Mouse (Mus musculus) layer of hippocampus, postnatal 25 days (tissue): ENCODE results near the gene Nsl1. TPM values are rescaled to one million over a fixed set of nuclear protein-coding genes. Genes with fewer than 3 reads are reported as not detected.
A peak's percentile ranks its signal among the peaks of the same experiment; 100 is the strongest.

Experiments
- DNase-seq, 2 experiments: peaks; one replicate each; pipeline ENCODE4 v3.0.0; 2022; ENCODE audit warnings: mixed read lengths in 2 of 2, low spot score in 1 of 2; ENCODE audit errors: extremely low spot score in 1 of 2
- total RNA-seq, 2 experiments: library from RNA; stranded (reverse); gene quantifications; 2 replicates each; pipeline ENCODE4 v1.2.3; 2021

The Nsl1 gene
- total RNA-seq, 2 experiments from 2014 or later: 0.80 to 0.91 TPM

GRCm38 (mm10) chr1:191087955-191088354 lies 25.1 kb downstream of the Nsl1 start:
- no peak for DNase-seq

GRCm38 (mm10) chr1:191089355-191089754 lies 26.5 kb downstream of the Nsl1 start:
- DNase-seq: no peak

DNA sequence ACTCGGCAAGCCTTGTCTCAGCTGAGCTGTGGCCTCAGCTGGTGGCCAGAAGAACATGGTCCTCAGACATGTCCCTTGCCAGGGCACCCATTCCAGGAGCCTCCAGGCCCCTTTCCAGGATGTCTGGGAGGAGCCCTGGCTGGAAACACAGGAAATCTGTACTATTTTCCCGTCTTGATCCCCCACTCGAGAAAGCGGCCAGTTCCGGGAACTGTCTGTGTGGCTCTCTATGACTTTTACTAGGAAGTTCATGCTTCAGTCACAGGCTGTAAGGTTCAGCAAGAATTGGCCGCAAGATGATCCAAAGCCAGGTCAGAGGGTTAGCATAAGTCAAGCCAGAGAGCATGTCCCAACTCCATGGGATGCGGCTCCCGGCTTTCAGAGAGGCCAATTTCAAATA lies 29.2 kb downstream of the Nsl1 start:
- no peak for DNase-seq

DNA sequence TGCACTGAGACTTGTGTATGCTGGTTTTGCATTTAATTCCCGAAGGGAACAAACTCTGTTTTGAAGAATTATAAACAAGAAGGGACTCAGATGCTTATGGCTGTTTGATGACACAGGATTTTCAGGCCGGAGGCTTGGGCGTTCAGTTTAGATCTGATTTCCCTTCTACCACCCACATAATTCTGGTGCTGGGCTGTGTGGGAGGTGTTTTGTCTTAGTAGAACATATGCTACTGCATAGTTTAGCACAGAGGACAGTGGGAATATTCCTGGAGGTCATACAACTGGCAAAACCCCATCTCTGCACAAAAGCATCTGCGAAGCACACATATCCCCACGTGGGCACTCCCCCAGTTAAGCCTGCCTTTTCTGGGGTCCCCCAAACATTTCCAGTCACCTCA lies 30.8 kb downstream of the Nsl1 start:
- DNase-seq: no peak

DNA sequence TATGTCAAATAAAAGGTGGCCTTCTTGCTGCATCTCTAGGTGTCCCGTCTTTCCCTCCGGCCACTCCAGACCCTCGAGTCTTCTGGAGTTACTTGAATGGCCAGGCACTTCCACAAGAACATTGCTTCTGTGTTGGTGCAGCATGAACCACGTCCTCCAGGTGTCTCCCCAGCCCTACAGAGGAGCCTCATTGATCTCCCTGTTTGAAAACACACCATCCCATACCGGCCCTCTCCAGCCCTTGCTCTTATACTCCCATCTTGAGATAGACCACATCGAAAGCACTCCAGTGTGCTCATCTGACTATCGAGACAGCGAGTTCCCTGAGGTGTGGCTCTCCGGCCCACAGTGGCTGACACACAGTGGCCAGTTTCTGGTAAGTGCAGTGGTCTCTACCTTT lies 32.2 kb downstream of the Nsl1 start:
- no peak for DNase-seq

DNA sequence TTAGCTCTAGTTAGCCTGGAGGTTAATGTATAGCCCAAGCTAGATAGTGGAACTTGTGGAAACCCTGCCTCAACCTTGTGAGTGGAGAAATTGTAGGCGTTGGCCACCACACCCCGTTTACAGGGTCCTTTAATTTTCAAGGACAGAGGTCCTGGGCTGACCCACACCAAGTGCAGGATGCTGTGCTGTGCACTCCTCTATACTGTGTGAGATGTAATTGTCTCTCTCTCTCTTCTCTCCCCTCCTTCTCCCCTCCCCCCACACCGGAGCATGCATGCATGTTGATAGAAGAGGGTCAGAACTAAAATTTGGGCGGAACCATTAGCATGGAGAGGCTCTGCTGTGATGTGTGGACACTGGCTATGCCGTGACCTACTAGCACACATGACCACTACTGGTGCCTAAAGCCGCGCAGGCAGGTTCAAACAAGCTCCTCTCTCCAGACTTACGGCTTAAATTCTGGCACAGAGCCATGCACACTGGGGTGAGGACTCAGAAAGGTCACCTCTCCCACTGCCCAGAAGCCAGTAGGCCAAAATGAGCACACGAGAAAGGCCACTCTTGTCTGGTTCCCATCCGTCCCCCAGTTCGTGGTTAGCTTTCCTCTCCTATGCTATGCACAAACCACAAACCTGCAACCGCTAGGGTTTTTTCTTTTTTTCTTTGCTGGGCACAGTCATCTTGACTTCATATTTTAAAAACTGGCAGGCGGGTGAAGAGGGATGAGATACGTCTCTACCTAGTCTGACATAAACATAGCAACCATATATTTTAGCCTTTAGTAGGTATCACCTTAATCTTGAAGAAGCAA lies 34.3 kb downstream of the Nsl1 start:
- no peak for DNase-seq

- peak in 1 of 2 experiments; percentile 36 for DNase-seq
These were observed 35.3 kb downstream of the Nsl1 start, which contains the start of gene Batf3 for GRCm38 (mm10) chr1:191097802-191098747. Gene Batf3, plus strand, starts transcription at chr1:191097847.

DNA sequence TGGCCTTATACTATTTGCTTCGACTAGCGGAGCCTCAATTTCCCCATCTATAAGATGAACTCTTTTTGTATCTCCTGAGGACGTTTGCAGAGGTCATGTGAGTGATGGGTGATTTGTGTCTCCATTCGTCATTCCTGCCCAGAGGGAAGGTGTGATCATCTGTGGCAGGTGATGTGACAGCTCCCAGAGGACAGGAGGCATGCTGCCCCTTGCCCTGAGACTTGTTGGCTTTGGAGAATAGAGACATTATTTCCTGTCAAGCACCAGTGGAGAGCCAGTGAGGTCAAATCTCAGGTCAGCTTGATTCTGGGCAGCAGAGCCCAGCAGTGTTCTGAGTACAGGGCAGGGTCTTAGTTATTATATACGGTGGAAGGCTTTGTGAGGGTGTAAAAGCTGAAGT lies 36.3 kb downstream of the Nsl1 start:
- no peak for DNase-seq

- DNase-seq: no peak
These were observed 37.0 kb downstream of the Nsl1 start for GRCm38 (mm10) chr1:191099772-191100291.

DNA sequence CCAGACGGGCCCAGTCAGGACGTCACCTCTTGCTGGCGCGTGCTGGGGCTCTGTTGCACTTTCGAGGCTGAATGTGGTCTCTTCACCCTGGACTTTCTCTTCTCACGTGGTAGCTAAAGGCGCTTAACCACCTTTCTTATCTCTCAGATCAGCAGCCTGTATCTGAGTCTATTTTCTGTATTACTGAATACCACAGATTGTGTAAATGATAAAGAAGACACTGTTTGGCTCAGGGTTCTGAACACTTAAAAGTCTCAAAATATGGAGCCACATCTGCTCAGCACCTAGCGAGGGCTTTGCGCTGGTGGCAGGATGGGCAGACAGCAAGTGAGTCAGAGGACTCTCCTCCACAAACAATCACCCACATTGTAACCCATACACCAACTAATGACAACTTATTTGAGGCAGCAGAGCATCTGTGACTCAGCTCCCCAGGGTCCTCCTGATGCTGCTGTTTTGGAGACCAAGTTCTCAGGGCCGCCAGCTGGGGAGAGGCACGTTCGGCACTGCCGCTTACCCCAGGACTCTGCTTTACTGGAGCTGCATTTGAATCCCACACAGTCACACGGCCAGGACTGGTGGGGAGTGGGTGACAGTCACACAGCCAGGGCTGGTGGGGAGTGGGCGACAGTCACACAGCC lies 40.0 kb downstream of the Nsl1 start:
- DNase-seq: no peak

- DNase-seq: no peak
These were observed 42.4 kb downstream of the Nsl1 start for GRCm38 (mm10) chr1:191105246-191105645.

DNA sequence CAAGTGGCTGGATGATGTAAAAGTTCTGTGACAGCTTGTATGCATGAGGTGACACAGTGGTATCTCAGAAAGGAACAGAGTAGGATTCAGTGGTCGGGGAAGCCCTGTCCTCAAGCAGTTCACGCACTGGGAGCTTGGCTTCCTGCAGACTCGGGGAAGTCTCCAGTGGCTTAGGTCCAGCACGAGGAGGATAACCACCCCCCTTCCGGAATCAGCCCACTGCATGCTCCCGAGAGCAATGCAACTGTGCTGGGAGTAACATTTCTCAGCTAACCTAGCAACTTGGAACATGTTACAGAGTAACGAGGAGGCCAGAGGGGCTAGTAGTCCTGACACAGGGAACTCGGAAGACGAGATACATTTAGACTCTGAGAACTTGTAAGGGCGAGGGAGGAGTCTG lies 44.5 kb downstream of the Nsl1 start:
- DNase-seq: no peak

GRCm38 (mm10) chr1:191109907-191110306 lies 47.1 kb downstream of the Nsl1 start:
- no peak for DNase-seq

GRCm38 (mm10) chr1:191111146-191111545 lies 48.3 kb downstream of the Nsl1 start:
- no peak for DNase-seq

DNA sequence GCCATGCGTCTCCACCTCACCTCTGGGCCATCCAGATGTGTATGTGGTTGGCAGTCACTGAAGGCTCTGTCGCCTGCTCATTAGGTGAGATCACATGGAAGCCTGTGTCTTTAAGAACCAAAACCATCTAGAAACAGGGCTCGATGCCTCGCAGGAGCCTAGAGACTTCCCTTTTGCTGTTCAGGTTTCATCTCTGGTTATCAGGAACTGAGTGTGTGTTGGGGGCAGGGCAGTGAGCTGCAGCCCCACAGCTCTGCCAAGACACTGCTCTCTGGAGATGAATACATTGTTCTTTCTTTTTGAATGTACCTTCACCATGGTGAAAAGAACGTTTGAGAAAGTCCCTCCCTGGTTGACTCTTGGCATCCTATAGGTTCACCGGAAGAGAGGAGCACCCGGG lies 52.1 kb downstream of the Nsl1 start:
- DNase-seq: no peak

- DNase-seq: no peak
These were observed 52.9 kb downstream of the Nsl1 start for GRCm38 (mm10) chr1:191115514-191116238.

- DNase-seq: no peak
These were observed 59.9 kb downstream of the Nsl1 start for GRCm38 (mm10) chr1:191122744-191123143.

DNA sequence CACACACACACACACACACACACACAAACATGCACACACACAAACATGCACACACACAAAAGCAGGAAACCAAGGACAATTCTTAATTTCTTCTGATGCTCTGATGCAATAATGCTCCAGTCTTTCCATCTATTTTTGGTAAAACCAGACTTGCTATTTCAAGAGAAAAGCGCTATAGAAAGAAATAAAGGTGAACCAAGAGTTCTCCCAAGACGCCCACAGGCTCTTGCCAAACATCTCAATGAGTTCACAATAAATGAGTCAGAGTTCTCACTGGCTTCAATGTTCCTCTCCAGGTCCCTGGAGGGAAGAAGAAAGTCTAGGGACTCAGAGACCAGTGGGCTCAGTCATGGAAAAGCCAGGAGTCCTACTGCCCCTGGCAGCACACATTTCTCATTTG lies 60.9 kb downstream of the Nsl1 start:
- no peak for DNase-seq

- no peak for DNase-seq
These were observed 61.5 kb downstream of the Nsl1 start for GRCm38 (mm10) chr1:191124288-191124687.
